Mouse (Mus musculus) brain, embryonic 14.5 days (tissue): ENCODE measurements around the gene BC035044.

Experiments used
- CTCF ChIP-seq: fragments of 200-500 bp; IDR thresholded peaks from 2 replicates; pipeline ENCODE4 v1.5.1; 2012; ENCODE audit warnings: inconsistent platforms, mild to moderate bottlenecking, moderate library complexity, borderline replicate concordance; ENCODE audit not compliant: insufficient read depth, insufficient read length; ENCODE audit errors: extremely low read depth
- POLR2A ChIP-seq: fragments of 200-500 bp; IDR thresholded peaks from 2 replicates; pipeline ENCODE4 v1.6.1; 2012; ENCODE audit warnings: mild to moderate bottlenecking, inconsistent platforms, borderline replicate concordance; ENCODE audit not compliant: poor library complexity, insufficient read depth, insufficient read length, severe bottlenecking; ENCODE audit errors: extremely low read depth

DNA sequence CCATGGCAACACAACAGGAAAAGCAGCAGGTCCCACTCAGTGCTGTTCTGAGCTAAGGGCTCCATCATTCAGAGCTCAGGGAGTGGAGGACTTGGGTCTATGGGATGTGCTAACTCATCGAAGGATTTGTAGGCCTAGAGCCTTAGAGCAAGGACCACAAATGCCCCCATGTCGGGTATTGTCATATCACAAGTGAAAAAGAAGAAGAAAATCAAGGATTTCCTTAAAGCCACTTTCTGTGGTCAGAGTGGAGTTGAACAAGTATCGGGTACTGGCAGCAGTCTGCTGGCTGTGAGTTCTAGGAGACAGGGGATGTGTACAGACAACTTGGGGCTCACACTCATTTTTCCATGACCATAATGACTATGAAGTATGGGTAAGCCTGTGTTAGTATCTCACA is 64.1 kb downstream of the BC035044 start:
- no peak for TF ChIP-seq POLR2A
- no peak for TF ChIP-seq CTCF
